Mouse (Mus musculus): Measurements from ENCODE around the gene Arl1.

GRCm38 (mm10) chr10:88780716-88781115, 50.1 kb downstream of the Arl1 start:
- TF ChIP-seq EP300 (IDR thresholded peaks at IDR 0.05; ENCODE audit: low read depth) (no peak), CTCF (IDR thresholded peaks at IDR 0.05; ENCODE audit: low read depth) (no peak)

Measured in heart, postnatal 0 days (tissue).